Mouse (Mus musculus): ENCODE data around the gene Grid2ip.
A peak's percentile ranks its signal among the peaks of the same experiment; 100 is the strongest.

Grid2ip gene

DNA sequence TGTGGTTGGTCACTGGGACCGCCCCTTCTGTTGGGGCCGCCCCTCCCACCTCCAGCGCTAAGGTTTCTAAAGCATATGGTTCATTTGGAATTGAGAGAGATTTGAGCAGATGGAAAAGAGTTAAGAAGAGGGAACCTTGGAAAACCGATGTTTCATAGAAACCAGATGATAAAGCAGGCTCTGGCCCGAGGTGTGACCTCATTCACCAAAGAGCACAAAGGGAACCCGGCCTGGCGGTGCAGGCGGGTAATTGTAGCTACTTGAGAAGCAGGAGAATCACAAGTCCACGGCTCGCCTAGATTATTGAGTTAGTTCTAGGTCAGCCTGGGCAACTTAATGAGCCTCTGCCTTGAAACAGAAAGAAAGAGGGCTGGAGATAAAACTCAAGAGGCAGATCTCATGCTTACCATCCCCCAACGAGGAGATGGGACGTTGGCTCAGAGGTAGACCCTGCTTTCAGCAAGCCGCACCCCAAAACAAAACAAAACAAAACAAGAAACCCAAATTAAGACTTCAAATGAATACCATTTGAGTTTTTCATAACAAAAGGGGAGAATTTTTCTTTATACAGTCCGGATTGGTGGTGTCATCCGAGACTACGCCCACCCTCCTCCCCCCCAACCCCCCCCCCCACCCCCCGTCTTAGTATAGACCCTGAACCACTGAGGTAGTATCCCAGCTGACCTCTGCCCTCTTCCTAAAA, at the start of gene Grid2ip:
Gene Grid2ip (plus strand): TSS at position 653 of the 703 bp plus-strand sequence.
- no peak for ATAC-seq (ENCODE audit: insufficient number of reproducible peaks, low FRiP score, low TSS enrichment)

DNA sequence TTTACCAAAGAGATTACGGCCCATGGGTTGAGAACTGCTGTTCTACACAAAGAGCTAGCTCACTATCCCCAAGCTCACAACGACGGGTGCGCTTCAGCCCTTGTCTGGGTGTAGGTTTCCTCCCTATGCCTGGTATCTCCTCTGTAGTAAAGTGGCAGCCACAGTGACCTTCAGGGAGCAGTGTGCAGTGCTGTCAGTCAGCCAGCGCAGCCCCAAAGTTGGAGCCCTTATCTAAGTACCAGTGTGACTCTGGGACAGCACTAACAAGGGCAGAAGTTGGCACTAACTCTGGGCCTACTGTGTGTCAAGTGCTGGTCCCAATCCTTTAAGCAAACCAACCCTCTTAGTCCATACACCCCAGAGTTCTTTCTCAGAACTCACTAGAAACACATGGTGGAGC, 48.3 kb upstream of the Grid2ip start:
- ATAC-seq (ENCODE audit: insufficient number of reproducible peaks, low FRiP score, low TSS enrichment) = no peak

DNA sequence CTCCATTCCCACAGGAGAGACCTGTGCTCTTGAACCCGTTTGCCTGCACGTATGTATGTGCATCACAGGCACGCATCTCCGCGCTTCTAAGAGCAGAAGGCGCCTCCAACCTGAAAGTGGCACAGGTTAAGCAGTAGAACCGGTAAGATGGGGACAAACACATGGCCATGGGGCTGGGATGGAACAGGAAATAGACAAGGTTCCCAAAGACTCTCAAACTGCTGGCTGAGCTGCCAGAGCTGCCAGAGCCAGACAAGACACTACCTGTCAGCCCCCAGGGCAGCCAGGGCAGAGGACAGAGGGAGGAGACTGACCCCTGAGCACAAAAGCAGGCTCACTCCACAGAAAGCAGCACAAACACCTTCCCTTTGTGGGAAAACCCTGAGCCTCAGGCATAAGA, 47.2 kb upstream of the Grid2ip start:
- no peak for ATAC-seq (ENCODE audit: insufficient number of reproducible peaks, low FRiP score, low TSS enrichment)

DNA sequence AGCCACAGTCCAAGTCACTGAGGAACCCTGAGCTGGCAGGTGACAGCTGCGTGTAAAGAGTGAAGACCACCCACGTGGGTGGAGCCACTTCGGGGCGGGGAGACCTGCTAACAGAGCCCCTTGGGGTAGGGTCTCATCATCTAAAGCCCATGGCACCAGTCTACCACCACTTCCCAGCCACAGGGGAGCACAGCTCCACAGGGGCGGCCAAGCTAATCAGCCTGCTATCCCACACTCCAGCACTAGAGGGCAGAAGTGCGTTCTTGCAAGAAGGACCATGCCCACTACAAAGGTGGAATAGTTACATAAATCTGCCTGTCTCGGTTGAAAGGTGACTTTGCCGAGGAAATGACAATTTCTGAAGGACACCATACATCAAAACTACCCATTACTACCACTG, 45.3 kb upstream of the Grid2ip start:
- ATAC-seq (ENCODE audit: insufficient number of reproducible peaks, low FRiP score, low TSS enrichment) = no peak

DNA sequence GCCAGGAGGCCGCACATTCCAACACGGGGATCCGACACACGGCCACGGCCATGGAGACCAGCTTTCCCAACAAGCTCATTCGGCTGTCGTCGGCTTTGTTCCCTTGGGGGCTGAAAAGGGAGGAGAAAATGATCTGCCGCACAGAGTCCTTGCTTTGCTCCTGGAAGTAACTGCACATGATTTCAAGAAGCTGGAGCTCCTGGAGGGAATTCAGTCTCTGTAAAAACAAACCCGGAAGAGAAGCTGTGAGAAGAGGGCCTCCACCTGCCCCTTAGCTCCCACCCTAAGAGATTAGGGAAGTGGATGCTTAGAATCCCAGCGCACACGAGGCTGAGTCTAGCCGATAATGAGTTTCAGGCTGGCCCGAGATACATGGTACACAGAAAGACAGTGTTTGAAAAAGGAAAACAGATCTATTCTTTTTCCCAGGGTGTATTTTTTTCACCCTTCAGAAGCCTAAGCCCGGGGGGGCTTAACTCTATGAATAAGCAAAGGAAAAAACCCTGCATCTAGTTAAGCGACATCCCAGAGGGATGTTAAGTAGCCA, 42.9 kb upstream of the Grid2ip start:
- no peak for ATAC-seq (ENCODE audit: insufficient number of reproducible peaks, low FRiP score, low TSS enrichment)

DNA sequence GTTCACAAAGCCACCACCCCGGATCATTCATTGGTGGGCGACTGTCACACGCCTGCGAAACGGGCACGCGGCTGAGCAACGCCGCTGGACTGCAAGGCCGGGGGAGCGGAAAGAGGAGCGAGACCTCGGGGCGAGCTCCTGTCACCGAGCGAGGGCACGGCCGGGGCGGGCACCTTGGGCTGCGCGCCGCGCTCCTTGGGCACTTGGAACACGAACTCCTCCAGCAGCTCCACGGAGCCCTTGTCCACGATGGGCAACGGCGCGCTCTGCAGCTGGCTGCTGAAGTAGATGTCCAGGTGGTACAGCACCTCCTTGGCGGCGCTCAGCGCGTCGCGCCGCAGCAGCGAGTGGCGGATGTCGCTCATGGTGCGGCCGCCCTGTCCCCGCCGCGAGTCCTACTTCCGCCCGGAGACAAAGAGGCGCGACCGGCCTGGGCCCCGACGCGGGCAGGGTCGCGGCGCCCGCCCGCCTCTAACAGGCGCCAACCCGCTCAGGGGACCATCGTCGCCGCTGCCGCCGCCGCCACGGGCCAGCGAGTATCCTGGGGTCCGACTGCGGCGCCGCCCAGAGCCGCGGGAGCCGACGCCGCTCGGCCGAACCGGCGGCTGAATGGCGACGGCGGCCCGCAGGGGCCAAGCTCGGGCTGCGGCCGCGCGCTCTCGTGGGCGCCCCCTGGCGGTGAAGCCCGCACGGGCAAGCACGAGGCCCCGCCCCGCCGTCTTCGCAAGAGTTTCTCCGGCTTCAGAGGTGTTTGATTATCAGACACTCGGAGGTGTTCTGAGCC, 42.2 kb upstream of the Grid2ip start, which contains the start of gene E130309D02Rik:
Gene E130309D02Rik (minus strand): TSS at position 631 of the 784 bp plus-strand sequence.
- ATAC-seq (ENCODE audit: insufficient number of reproducible peaks, low FRiP score, low TSS enrichment) = peak; percentile 54

DNA sequence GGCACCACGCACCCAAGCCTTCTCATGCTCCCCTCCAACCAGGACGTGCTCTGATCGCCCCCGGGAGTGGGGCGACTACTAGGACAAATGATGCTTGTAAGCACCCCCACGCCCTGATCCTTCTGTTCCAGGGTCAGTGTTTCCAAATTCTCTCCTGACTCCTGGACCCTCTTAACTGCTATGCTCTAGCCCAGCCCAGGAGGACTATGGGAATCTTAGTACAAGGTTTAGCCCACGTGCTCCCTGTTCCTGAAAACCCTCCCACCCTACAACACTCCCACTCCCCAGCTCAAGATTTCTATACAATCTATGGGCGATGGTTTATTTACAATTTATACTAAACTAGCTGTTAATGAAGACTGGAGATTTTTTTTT, 41.6 kb upstream of the Grid2ip start:
- no peak; the same call in 1 of the 2 replicates for ATAC-seq (ENCODE audit: insufficient number of reproducible peaks, low FRiP score, low TSS enrichment)

DNA sequence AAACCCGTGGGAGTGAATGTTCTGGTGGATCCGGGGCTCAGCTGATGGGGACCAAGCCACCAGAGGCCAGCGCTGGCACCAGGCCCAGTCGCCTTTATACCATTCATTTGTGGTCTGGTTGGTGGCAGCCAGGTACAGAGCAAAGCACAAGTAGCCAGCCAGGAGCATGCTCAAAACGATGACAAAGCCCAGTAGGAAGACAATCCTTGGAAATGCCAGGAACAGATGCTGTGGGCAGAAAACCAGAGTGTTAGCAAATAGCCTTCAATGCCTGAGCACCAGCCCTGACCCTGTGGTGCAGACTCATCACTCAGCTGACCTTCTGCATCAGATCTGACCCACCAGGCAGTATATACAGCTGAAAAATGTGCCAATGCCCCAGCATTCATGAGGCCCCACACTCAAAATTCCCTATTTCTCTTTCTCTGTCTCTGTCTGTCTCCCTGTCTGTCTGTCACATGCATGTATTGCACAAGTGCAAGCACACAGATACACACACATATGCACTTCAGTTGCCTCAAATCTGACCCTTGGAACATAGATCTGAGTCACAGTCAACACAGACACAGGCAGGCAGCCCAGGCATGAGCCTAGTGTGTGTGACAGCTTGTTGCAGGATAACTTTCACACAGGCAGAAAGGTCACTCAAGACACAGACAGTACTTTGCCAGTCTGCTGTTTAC, 40.4 kb upstream of the Grid2ip start:
- no peak for ATAC-seq (ENCODE audit: insufficient number of reproducible peaks, low FRiP score, low TSS enrichment)

DNA sequence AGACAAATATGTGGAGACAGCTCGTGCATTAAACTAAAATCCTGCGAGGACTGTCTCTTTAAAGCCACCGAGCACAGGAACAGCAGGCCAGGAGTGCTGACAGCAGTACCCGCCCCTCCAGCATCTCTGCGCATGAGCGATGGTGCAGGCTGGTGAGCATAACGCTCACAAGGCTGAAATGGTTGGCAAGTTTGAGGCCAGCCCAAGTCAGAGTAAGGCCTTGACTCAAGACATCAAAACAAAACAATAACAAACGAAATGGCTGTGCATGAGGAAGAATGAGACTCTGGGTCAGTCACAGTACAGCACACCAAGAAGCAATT, 39.9 kb upstream of the Grid2ip start:
- no peak for ATAC-seq (ENCODE audit: insufficient number of reproducible peaks, low FRiP score, low TSS enrichment)

DNA sequence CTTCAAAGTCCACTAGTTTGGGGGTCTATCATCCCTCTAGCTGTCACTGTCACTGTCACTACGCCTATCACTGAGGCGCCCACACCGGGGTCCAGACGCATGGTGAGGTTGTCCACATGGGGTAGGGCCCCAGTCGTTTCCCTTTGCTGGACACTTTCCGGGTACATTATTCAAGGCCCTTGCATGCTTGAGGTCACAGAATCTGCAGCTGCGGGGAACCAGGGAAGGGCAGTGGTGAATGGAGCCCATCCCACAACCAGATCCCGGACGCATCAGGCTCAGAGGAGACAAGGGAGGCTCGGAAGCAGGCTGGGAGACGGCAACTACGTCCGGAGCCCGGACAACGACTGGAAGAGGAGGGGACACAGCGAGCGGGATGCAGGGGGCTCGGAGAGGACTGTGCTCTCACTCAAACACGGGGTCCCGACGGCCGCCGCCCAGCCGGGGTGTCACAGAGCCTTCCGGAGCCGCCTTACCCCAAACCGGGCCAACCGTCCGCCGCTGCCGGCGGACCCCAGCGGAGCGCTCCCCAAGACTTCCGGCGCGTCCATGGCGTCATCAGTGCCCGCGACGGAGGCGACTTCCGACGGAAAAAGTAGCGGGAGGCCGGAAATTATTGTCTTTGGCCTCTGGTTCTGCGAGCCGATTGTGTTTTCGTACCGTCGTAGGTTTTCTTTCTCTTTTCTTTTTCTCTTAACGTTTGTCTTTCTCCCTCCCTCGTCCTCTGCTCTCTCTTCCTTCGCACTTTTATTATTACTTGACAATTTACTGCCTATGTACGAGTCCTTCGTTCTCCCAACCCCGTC, 28.2 kb upstream of the Grid2ip start, which contains the start of gene Zdhhc4:
Gene Zdhhc4 (minus strand): TSS at position 567 of the 806 bp plus-strand sequence.
- ATAC-seq (ENCODE audit: insufficient number of reproducible peaks, low FRiP score, low TSS enrichment) = peak; percentile 53; the same call in 1 of the 2 replicates

DNA sequence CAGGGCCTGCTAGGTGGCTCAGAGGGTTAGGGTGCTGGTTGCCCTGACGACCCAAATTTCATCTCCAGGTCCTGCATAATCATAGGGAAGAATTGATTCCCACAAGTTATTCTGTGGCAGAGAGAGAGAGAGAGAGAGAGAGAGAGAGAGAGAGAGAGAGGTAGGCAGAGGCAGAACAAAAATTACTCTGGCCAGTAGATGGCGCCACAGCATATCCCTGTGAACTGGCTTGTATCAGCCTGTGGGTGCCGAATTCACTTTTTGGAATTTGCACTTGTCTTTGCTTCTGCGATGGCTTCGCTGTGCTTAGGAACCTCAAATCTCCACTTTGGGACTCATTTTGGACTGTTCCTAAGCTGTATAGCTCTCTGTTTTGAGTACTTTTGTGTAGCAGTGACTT, 23.3 kb upstream of the Grid2ip start:
- ATAC-seq (ENCODE audit: insufficient number of reproducible peaks, low FRiP score, low TSS enrichment) = no peak

DNA sequence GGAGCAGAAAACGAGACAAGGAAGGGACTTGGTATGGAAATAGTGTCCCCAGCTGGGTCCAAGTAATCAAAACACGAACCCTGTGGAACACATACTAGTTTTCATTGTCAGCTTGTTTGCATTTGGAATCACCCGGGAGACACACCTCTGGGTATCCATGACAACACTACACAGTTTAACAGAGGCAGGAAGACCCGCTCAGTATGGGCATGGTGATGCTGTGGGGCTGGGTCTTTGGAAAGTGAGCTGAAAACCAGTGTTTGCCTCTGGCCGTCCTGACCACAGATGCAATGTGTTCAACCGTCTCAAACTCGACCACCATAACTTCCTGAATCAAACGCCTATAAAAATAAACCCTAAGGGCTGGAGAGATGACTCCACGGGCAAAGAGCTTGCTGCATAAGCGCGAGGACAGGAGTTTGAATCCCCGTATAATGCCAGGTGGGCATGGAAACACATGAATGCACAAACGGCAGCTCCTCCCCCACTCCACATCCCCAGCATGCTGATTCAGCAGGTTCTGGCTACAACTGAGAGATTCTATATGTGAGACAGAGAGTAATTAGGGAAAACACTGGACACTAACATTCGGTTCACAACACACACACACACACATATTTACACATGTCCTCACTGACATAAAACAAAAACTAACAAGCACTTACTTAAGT, 22.6 kb upstream of the Grid2ip start:
- no peak for ATAC-seq (ENCODE audit: insufficient number of reproducible peaks, low FRiP score, low TSS enrichment)

DNA sequence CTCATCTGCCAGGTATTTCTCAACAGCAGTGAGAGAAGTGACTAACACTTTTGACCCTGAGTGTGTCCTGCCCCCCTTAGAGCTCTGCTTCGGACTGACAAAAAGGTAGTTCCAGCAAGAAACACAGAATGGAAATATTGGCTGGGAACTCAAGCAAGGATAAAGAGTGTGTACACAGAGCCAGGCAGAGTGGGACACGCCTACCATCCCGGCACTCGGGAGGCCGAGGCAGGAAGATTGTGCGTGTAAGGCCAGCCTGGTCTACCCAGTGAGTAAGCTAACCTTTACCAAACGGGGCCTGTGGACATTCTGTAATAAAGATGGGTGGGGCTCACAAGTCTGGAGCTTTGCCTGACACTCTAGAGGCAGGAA, 22.1 kb upstream of the Grid2ip start:
- ATAC-seq (ENCODE audit: insufficient number of reproducible peaks, low FRiP score, low TSS enrichment) = no peak

DNA sequence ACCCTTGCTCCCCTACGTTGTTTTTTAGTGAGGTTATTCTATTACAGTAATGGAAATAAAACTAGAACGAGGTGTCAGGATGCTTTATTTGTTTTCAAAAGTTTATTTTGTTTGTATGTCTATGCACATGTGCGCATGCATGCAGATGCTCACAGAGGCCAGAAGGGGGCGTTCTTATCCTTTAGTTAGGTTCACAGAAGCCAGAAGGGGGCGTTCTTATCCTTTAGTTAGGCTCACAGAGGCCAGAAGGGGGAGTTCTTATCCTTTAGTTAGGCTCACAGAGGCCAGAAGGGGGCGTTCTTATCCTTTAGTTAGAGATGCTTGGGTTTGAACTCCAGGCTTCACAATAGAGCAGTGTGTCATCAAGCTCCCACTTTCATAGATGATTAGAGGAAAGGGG, 20.6 kb upstream of the Grid2ip start:
- no peak for ATAC-seq (ENCODE audit: insufficient number of reproducible peaks, low FRiP score, low TSS enrichment)

DNA sequence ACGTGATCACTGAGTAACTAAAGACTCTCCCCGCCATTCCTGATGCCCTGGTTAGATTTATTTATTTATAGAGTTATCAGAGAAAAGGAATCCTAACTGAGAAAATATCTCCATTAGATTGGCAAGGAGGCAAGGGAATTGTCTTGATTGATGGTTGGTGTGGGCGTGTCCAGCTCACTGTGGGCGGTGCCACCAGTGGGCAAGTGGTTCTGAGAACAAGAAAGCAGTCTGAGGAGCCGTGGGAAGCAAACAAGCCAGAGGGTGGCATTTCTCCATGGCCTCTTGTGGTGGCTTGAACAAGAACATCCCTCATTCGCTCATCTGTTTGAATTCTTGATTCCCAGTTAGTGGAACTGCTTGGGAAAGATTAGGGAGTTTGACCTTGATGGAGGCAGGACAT, 17.5 kb upstream of the Grid2ip start:
- no peak for ATAC-seq (ENCODE audit: insufficient number of reproducible peaks, low FRiP score, low TSS enrichment)

DNA sequence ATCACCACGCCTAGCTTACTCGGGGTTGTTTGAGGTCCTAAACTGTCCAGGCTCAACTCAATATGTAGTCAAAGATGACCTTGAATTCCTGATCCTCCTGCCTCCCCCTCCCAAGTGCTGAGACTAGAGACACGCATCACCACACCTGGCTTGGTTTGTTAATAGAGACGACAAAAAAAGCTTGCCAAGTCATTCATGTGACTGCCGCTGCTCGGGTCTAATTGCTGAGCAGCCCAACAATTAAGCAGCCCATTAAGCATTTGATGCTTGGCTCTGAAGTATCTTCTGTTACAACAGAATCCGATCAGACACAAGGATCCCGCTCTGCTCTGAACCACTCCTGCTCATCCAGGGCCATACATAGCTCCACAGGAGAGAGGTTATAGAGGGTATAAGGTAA, 10.8 kb upstream of the Grid2ip start:
- ATAC-seq (ENCODE audit: insufficient number of reproducible peaks, low FRiP score, low TSS enrichment) = no peak

DNA sequence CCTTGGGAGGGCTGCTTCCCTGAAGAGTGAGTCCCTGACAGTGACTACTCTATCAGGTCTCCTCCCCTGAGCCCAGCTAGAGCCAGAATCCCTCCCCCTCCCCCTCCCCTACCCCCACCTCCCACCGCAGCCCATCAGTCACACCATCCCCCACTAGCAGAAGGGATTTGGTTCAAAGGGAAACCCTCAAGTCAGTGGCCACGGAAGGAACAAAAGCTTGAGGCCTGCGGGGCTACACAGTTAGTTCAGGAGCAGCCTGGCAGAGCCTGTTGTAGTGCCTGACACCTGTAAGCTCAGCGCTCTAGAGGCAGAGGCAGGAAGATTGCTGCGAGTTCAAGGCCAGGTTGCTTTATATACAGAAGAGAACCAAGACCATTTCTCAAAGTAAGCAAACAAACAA, 1.1 kb upstream of the Grid2ip start:
- ATAC-seq (ENCODE audit: insufficient number of reproducible peaks, low FRiP score, low TSS enrichment) = no peak

DNA sequence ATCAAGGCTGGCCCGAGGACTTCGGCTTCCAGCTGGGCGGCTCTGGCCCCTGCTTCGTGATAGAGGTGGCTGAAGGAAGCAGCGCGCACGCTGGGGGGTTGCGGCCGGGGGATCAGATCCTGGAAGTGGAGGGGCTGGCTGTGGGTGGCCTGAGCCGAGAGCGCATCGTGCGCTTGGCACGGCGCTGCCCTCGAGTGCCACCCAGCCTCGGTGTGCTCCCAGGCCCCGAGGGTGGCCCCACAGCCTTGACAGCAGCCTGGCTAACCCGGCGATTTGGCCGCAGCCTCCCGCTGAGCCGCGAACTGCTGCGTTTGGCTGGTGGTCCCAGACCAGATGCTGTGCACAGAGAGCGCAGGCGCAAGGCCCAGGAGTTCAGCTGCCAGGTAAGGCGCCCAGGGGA, 426 bp downstream of the Grid2ip start:
- ATAC-seq (ENCODE audit: insufficient number of reproducible peaks, low FRiP score, low TSS enrichment) = no peak

DNA sequence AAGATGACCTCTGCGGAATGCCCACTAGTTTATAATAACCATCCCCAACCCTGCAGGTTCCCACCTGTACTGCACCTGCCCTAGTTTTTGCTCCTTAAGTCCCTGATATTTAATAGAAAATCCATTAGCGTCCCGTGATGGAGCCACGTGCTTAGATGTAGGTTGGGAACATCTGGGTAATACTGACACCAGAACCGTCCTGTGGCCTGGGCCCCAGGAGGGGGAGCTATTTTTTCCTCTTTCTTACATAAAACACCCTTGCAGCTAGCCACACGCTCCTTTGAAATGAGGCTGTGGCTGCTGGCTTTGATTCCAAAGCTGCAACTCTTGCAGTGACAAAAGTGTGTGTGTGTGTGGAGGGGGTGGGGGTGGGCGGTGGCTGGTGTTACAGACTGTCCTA, 2.1 kb downstream of the Grid2ip start:
- ATAC-seq (ENCODE audit: insufficient number of reproducible peaks, low FRiP score, low TSS enrichment) = no peak

DNA sequence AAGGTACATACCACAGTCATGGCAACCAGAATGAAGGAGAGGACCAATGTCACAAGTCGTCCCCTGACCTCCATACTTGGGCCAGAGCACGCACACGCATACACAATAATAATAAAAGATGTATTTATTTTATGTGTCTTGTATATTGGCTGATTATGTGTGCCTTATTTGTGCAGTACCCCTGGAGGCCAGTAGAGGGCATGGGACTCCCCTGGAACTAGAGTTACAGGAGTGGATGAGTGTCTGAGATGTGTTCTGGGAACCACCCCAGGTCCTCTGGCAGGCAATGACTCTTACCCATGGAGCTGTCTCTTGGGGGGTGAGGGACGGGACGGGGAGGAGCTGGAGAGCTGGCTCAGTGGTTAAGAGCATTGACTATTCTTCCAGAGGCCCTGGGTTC, 2.9 kb downstream of the Grid2ip start:
- ATAC-seq (ENCODE audit: insufficient number of reproducible peaks, low FRiP score, low TSS enrichment) = no peak

All from cerebellum, adult (tissue).